Mouse (Mus musculus): ENCODE results near the gene Olfr541. TPM values are rescaled to one million over a fixed set of nuclear protein-coding genes. Genes with fewer than 3 reads are reported as not detected.
"Not testable (repeated sequence)": the region's sequence is repeated elsewhere in the genome, so short reads cannot be mapped to it uniquely, and the experiment has no call there.

Gene Olfr541
- total RNA-seq (2014; rRNA removed) (not detected in 2 replicates), polyA plus RNA-seq (2015; fragmentation: Nextera tagmentation; extraction: Ambion mirVana) (not detected in 2 replicates)

- H3K4me3 ChIP-seq (ENCODE audit: low read depth, low read length), result no peak within 1 kb of the TSS
- H3K27ac ChIP-seq (ENCODE audit: low read depth, low read length), result no peak within 1 kb of the TSS
- ATAC-seq (ENCODE audit: low FRiP score) (no peak), DNase-seq (ENCODE audit: low spot score) (no peak)
- TF ChIP-seq CTCF (IDR thresholded peaks at IDR 0.05), result no peak
- H3K4me2 ChIP-seq (ENCODE audit: low read depth, low read length, poor library complexity, severe bottlenecking), result no peak within 1 kb of the TSS
- H3K36me3 ChIP-seq (ENCODE audit: insufficient read depth, low read length), result no peaks in the 10 kb centered on the region
- H3K9me3 ChIP-seq (ENCODE audit: low read length), result no peaks in the 10 kb centered on the region
- no peak within 1 kb of the TSS for H3K9ac ChIP-seq (replicated peaks; ENCODE audit: low read length, poor library complexity, severe bottlenecking)
- no peaks in the 10 kb centered on the region for H3K4me1 ChIP-seq (ENCODE audit: insufficient read depth, low read length)
- H3K27me3 ChIP-seq (ENCODE audit: insufficient read depth, low read length), result no peaks in the 10 kb centered on the region
Measured at GRCm38 (mm10) chr7:140696967-140697366, at the start of gene Olfr541. TSS of gene Olfr541 (plus strand) at chr7:140697267.

DNA sequence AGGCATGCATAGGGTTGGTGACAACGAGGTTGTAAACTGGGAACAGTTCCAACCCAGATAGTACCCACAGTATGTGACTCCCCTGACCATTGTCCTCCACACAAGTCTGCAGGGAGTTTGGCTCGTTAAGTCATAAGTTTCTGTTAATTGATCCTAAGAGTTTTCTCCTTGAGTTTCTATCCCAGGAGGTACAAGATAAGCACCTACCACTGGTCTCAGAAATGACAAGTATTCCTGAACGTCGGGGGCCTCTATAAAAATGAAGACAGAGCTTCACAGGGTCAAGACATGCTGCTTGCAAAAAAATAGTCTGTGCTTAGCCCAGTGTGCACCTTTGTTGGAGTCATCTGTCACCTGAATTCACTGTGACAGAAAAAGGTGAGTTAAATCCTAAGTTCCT lies 37.4 kb upstream of the Olfr541 start, which contains the start of gene Olfr539:
Gene Olfr539, plus strand, starts transcription at position 301 of the 400 bp plus-strand sequence.
- Histone ChIP-seq H3K4me1 (ENCODE audit: insufficient read depth, low read length) (no peaks in the 10 kb centered on the region), H3K9me3 (ENCODE audit: low read length) (no peaks in the 10 kb centered on the region), H3K4me3 (ENCODE audit: low read depth, low read length) (no peak within 1 kb of the TSS), H3K27me3 (ENCODE audit: insufficient read depth, low read length) (no peaks in the 10 kb centered on the region), H3K4me2 (ENCODE audit: low read depth, low read length, poor library complexity, severe bottlenecking) (no peak within 1 kb of the TSS), H3K36me3 (ENCODE audit: insufficient read depth, low read length) (no peaks in the 10 kb centered on the region), H3K27ac (ENCODE audit: low read depth, low read length) (no peak within 1 kb of the TSS), H3K9ac (replicated peaks; ENCODE audit: low read length, poor library complexity, severe bottlenecking) (no peak within 1 kb of the TSS)
- DNase-seq (ENCODE audit: low spot score) (no peak), ATAC-seq (ENCODE audit: low FRiP score) (no peak)
- TF ChIP-seq CTCF (IDR thresholded peaks at IDR 0.05), result no peak
- WGBS, result 83% methylated on average over 4 of the region's 4 CpGs

- not testable (repeated sequence) for H3K27ac ChIP-seq (ENCODE audit: low read depth, low read length); H3K4me2 ChIP-seq (ENCODE audit: low read depth, low read length, poor library complexity, severe bottlenecking); H3K9me3 ChIP-seq (ENCODE audit: low read length); ATAC-seq (ENCODE audit: low FRiP score); H3K9ac ChIP-seq (replicated peaks; ENCODE audit: low read length, poor library complexity, severe bottlenecking); H3K4me1 ChIP-seq (ENCODE audit: insufficient read depth, low read length); H3K27me3 ChIP-seq (ENCODE audit: insufficient read depth, low read length); H3K4me3 ChIP-seq (ENCODE audit: low read depth, low read length); H3K36me3 ChIP-seq (ENCODE audit: insufficient read depth, low read length); DNase-seq (ENCODE audit: low spot score)
- WGBS, result 91% methylated on average over 3 of the region's 3 CpGs
Measured at GRCm38 (mm10) chr7:140670693-140671092, 26.4 kb upstream of the Olfr541 start.

DNA sequence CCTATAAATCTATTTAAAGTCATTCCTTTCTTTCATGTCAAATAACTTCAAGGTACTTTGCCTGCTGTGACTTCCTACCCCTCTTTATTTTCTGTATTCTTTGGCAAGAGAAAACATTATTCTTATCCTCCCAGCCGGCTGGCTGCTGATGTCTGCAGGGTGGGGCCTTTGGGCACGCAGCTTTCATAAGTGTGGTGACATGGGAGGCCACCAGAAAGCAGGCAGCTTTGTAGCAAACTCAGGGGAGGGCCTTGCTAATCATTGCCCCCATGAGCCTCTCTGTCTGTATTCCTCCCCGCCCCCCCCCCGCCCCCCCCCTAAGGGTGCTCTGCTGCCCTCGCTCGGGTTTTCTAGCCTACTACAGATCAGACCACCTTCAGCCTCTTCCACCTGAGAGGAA lies 21.2 kb upstream of the Olfr541 start:
- no peaks in the 10 kb centered on the region for H3K27me3 ChIP-seq (ENCODE audit: insufficient read depth, low read length)
- peak overlapping the region; percentile 20; the same call in 1 of the 2 replicates for H3K4me3 ChIP-seq (ENCODE audit: low read depth, low read length)

GRCm38 (mm10) chr7:140679591-140679990 lies 17.5 kb upstream of the Olfr541 start:
- H3K27me3 ChIP-seq (ENCODE audit: insufficient read depth, low read length); H3K9me3 ChIP-seq (ENCODE audit: low read length); H3K4me3 ChIP-seq (ENCODE audit: low read depth, low read length); H3K4me1 ChIP-seq (ENCODE audit: insufficient read depth, low read length); ATAC-seq (ENCODE audit: low FRiP score); H3K36me3 ChIP-seq (ENCODE audit: insufficient read depth, low read length); H3K27ac ChIP-seq (ENCODE audit: low read depth, low read length); DNase-seq (ENCODE audit: low spot score); H3K4me2 ChIP-seq (ENCODE audit: low read depth, low read length, poor library complexity, severe bottlenecking); H3K9ac ChIP-seq (replicated peaks; ENCODE audit: low read length, poor library complexity, severe bottlenecking): not testable (repeated sequence)
- WGBS, result 70% methylated on average over 4 of the region's 4 CpGs

More for the DNA sequence above, 21.2 kb upstream of the Olfr541 start:
- Histone ChIP-seq H3K9me3 (ENCODE audit: low read length) (0 out of 2 replicates have a peak, but pooled peaks cover 2% of the 10 kb centered on the region), H3K4me1 (ENCODE audit: insufficient read depth, low read length) (no peaks in the 10 kb centered on the region), H3K36me3 (ENCODE audit: insufficient read depth, low read length) (no peaks in the 10 kb centered on the region), H3K4me2 (ENCODE audit: low read depth, low read length, poor library complexity, severe bottlenecking) (peak overlapping the region; percentile 43), H3K9ac (replicated peaks; ENCODE audit: low read length, poor library complexity, severe bottlenecking) (peak overlapping the region; percentile 13; the same call in 1 of the 2 replicates), H3K27ac (ENCODE audit: low read depth, low read length) (no peak overlapping the region)
- no peak for TF ChIP-seq CTCF (IDR thresholded peaks at IDR 0.05)
- WGBS, result 2% methylated on average over 4 of the region's 6 CpGs
- ATAC-seq (ENCODE audit: low FRiP score), result no peak
- peak; percentile 1 for DNase-seq (ENCODE audit: low spot score)

DNA sequence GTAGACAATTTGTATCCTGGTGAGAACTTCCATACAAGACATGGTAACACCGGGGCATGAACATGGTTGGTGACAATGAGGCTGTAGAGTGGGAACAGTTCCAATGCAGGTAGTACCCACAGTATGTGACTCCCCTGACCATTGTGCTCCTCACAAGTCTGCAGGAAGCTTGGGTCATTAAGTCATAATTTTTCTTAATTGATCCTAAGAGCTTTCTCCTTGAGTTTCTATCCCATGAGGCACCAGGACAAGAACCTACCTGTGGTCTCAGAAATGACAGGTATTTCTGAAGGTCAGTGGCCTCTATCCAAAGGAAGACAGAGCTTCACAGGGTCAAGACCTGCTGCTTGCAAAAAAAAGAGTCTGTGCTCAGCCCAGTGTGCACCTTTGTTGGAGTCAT lies 15.4 kb upstream of the Olfr541 start, which contains the start of gene Olfr45:
Gene Olfr45, plus strand, starts transcription at position 301 of the 400 bp plus-strand sequence.
- H3K27me3 ChIP-seq (ENCODE audit: insufficient read depth, low read length), result no peaks in the 10 kb centered on the region
- no peak within 1 kb of the TSS for H3K4me3 ChIP-seq (ENCODE audit: low read depth, low read length)
- no peak within 1 kb of the TSS for H3K27ac ChIP-seq (ENCODE audit: low read depth, low read length)
- WGBS, result 95% methylated on average over 1 of the region's 1 CpGs
- no peaks in the 10 kb centered on the region for H3K4me1 ChIP-seq (ENCODE audit: insufficient read depth, low read length)
- DNase-seq (ENCODE audit: low spot score), result no peak
- no peak within 1 kb of the TSS for H3K4me2 ChIP-seq (ENCODE audit: low read depth, low read length, poor library complexity, severe bottlenecking)
- TF ChIP-seq CTCF (IDR thresholded peaks at IDR 0.05), result no peak
- H3K9me3 ChIP-seq (ENCODE audit: low read length), result no peaks in the 10 kb centered on the region
- no peaks in the 10 kb centered on the region for H3K36me3 ChIP-seq (ENCODE audit: insufficient read depth, low read length)
- ATAC-seq (ENCODE audit: low FRiP score), result no peak
- H3K9ac ChIP-seq (replicated peaks; ENCODE audit: low read length, poor library complexity, severe bottlenecking), result no peak within 1 kb of the TSS
